Mouse (Mus musculus) brain, adult 2 months (tissue): ENCODE measurements around the gene Gemin5.
"Not testable (repeated sequence)": the region's sequence is repeated elsewhere in the genome, so short reads cannot be mapped to it uniquely, and the experiment has no call there.

Experiments used
- DNase-seq: peaks from one replicate; pipeline ENCODE4 v3.0.0; 2011; ENCODE audit warnings: low read depth, low spot score

Gene Gemin5

GRCm38 (mm10) chr11:58116560-58116959, 51.8 kb downstream of the Gemin5 start:
- DNase-seq, result no peak

DNA sequence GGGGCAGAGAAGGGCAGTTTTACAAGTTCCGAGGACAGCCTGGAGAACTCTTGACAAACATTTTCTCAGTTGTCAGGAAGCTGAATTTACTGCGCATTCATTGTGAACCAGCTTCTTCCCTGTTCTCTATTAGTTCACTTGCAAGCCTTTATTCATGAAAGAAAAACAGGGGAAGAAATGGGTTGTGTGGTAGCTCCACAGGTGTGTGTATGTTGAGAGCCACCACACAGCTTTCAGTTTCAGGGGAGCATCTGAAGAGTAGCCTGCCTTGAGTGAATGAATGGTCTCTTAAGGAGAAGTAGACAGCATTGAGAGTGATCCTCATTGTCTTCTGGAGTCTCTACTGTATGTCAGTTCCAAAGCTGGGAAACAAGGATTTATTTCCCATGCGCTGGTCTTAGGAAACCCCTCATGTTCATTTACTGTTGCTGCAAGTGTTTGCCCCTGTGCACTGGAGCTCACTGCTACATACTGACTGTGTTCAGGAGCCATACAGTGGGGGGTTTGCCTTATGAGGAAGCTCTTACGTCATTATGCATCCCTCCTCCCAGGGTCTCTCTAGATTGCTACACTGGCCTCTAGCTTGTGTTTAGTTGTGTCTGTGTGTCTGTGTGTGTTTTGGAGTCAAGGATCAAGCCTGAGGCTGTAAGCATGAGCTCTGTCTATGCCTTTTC, 60.5 kb downstream of the Gemin5 start:
- DNase-seq, result no peak

DNA sequence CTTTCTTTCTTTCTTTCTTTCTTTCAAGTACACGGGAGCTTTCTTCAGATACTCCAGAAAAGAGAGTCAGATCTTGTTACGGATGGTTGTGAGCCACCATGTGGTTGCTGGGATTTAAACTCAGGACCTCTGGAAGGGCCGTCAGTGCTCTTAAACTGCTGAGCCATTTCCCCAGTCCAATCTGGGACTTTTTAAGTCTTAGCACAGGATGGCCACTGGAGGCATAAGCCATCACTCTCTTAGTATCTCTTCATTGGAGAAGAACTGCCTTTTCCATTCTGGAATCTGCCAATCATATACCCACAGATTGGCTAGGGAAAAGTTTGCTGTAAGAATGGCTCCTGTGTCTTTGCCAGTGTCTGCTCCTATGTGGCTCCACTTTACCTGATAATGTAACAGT, 61.3 kb downstream of the Gemin5 start:
- peak; percentile 43 for DNase-seq

DNA sequence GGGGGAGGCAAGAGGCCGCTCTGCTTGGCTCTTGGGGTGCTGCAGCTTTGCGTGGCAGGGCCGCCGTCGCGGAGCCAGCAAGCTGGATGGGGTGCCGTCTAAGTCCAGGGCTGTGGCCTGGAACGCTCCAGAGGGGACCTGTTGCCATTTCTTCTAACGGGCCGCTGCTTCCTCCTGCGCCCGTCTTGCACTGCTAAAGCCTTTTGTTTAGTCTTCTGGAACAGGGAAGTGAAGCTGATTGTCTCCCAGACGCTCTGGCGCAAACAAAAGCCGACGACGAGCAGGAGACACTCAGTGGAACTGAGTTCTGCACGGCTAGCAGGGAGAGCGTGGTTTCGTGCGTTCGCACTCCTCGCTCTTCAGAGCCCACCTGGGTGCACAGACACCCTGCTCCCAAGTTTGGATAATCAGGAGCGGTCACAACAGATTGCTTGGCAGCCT, 64.0 kb downstream of the Gemin5 start:
- DNase-seq, result peak; percentile 53

GRCm38 (mm10) chr11:58103697-58104306, 64.5 kb downstream of the Gemin5 start, which contains the start of gene Cnot8:
Cnot8 (plus strand) TSS chr11:58104153.
- DNase-seq, result peak; percentile 99

- DNase-seq, result no peak
Observed at GRCm38 (mm10) chr11:58103344-58103653, 65.0 kb downstream of the Gemin5 start.

GRCm38 (mm10) chr11:58102581-58103343, 65.6 kb downstream of the Gemin5 start:
- no peak for DNase-seq

DNA sequence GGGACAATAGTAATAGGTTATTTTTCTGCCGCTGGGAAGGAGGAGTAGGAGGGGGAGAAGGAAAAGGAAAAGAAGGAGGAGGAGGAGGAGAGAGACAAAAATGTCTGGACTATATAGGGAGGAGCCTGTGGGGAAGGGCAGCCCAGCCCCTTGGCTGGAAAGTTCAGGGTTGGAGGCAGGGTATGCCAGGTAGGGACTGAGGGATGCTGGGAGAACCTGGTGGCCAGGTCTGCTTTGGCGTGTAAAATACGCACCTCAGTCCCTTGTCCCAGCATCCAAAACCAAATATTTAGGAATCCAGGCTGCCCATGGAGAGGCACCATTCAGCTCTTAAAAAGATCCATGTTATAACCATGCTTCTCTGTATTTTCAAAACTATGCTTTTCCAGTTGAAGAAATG, 66.2 kb downstream of the Gemin5 start:
- DNase-seq, result no peak

- no peak for DNase-seq
Observed at GRCm38 (mm10) chr11:58101194-58101720, 67.1 kb downstream of the Gemin5 start.

DNA sequence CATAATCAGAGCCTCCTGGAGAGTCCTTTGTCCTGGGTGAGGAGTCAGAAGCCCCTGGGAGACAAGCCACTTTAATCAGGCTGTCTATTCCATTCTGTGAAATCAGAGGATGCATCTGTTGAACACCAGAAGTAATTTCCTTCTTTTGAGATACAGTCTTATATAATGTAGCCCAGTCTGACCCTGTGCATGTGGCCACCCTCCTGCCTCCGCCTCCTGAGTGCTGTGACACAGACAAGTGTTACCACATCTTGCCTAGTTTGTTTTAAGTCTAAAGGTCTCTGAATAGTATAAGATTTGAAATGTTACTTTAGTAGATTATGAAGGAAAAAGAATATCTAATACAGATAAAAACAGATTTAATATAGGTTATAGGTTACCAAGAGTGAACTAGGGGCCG, 68.3 kb downstream of the Gemin5 start:
- no peak for DNase-seq

DNA sequence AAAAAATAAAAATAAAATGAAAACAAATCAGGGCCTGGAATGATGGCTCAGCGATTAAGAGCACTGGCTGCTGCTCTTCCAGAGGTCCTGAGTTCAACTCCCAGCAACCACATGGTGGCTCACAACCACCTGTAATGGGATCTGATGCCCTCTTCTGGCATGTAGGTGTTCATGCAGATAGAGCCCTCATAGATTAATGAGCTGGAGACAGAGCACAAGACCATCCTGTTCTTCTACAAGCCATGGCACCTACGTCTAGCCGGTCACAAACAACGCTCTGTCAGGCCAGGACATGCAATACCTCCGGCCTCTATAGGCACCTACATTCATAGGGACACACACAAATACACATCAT, 70.0 kb downstream of the Gemin5 start:
- DNase-seq, result not testable (repeated sequence)

- peak; percentile 57 for DNase-seq
Observed at GRCm38 (mm10) chr11:58097621-58098365, 70.5 kb downstream of the Gemin5 start.

- DNase-seq, result peak; percentile 57
Observed at GRCm38 (mm10) chr11:58096821-58097620, 71.3 kb downstream of the Gemin5 start.

DNA sequence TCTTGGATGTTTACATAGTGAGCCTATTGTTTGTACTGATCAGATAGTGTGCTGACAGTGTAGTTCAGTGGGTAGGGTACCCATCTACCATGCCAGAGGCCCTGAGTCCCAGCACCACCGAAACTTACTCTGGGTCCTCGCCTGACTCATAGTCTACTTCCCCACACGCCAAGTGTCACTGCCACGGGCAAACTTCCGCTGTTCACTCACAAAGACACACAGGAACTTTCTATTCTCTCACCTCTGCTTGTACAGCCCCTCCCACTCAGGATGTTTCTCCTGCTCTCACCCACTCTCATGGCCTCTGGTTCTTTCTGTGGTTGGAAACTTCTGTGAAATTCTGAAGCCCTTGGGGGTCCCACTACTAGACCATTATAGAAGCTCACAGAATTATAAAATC, 72.2 kb downstream of the Gemin5 start:
- DNase-seq, result no peak

DNA sequence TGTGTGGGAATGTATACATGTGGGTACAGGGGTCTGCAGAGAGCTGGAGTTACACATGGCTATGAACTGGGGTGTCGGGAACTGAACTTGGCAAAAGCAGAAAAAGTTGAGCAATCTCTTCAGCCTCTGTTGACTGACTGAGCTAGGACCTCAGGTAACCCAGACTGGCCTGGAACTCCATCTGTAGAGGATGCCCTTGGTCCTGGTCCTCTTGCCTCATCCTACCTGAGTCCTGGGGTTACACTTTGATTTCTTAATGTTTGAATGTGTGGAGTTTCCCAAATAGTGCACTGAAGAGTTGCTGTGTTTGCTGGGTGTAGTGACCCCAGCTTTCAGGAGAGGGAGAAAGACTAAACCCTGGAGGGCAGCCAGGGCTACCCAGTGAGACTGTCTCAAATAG, 72.8 kb downstream of the Gemin5 start:
- no peak for DNase-seq

DNA sequence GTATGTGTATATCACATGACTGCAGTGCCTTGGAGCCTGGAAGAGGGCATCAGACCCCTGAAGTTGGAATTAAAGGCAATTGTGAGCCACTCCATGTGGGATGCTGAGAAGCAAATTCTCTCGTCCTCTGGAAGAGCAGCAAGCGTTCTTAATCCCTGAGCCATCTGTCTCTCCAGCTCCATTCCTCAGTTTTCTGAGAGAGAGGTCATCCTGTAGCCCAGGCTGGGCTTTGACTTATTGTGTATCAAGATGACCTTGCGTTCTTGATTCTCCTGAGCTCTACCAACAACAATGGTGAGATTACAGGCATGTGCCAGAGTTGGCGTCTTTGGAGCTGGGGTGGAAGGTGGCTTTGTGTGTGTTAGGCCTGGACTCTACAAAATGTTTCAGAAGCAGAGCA, 73.6 kb downstream of the Gemin5 start:
- DNase-seq, result no peak

DNA sequence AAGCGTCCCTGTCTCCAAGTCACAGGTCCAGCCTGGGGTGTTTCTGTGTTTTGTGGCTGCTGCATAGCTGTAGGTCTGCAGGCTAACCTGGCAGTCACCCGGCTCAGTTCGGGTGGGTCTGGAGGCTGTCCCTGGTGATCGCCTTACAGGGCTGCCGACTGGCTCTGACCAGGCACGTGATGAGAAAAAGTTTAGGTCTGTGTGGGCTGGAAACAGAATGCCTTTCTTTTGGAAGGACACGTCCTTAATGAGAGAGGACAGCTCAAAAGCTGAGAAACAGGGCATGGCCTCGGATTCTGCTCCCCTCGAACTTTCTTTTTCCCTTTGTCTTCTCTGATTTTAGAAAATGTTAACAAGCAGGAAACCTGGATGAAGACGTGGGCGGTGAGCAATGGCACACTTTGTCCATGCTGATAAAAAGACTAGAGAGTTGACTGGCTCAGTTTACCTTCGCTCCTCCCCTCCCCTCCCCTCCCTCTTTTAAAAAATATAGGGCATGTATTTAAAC, 75.3 kb downstream of the Gemin5 start, which contains the start of gene Gm12248:
Gm12248 (minus strand) TSS at position 114 of the 508 bp plus-strand sequence.
- no peak for DNase-seq

GRCm38 (mm10) chr11:58092541-58092940, 75.8 kb downstream of the Gemin5 start:
- DNase-seq, result no peak

- peak; percentile 85 for DNase-seq
Observed at GRCm38 (mm10) chr11:58081716-58082115, 86.6 kb downstream of the Gemin5 start.

- DNase-seq, result no peak
Observed at GRCm38 (mm10) chr11:58077270-58077669, 91.1 kb downstream of the Gemin5 start.

DNA sequence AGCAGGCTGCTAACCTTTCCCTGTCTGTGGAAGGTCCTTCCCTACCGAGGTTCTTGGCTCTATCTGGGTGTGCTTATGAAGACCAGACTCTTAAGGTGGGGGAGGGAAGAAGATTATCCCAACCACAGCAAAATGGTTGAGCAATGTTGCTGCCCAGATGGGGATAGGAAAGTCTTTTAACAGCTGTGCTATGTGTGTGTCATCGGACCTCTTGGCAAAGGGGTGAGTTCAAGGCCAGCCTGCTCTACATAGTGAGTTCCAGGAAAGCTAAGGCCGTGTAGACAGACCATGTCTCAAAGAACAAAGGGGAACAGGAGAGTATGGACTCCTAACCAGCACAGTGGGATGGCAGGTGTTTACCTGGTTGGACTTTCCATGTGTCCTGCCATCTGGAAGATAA, 95.4 kb downstream of the Gemin5 start:
- DNase-seq, result no peak
